Mouse (Mus musculus) layer of hippocampus, postnatal 36 days (tissue): Measurements from ENCODE around the gene Dgat2l6. TPM values are rescaled to one million over a fixed set of nuclear protein-coding genes. Genes with fewer than 3 reads are reported as not detected.

ENCODE experiments used
- DNase-seq, 2 experiments: peaks; one replicate each; pipeline ENCODE4 v3.0.0; 2022
- total RNA-seq, 2 experiments: library from RNA; stranded (reverse); gene quantifications; 2 replicates each; pipeline ENCODE4 v1.2.3; 2021

Gene Dgat2l6
- total RNA-seq, result under 1 TPM; 0.20 to 0.61 TPM

DNA sequence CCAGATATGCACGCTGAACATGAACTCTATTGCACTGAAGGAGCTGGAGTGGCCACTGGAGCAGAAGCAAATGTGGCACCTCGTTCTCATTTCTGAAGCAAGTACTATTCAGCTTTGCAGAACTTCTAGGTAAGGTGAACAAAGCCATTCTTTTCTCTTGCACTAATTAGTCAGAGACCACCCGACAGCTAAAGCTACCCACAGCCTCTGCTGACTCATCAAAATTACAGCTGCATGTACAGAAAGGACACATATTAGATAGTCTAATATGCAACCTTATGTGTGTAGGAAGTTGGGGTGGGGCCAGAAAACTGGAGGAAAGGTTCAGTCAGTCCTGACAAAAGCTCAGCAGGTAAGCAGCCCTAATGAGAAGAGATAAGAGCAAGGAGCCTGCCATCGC is at the start of gene Dgat2l6:
Gene Dgat2l6 (plus strand): TSS at position 368 of the 400 bp plus-strand sequence.
- DNase-seq, result no peak

DNA sequence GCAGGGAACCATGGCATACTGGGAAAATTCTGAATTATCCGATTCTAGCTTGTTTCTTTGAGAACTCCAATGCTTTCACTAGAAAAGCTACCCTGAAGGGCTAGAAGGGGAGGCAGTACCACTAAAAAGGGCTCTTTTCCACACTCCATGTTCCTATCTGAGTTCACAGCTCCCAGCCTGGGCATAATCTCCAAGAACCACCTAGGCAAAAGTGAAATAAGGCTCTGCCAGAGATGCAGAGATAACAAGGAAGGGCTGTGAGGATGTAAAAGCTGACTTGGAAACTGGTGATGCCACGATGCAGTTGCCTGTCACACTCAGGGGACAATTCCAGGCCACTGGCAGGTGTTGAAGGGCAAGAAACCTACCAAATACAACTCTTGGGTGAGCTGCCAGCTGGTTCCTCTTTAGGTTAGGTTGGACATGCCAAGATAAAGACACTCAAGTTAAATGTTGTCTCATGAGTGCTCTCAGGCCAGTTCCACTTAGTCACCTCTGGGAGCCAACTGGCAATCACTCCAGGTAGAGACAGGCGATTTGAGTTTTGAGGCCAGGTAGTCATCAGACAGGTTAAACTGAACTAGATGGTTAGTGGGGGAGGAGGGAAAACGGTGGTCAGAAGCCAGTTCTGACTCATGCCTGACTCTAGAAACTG is 48.9 kb upstream of the Dgat2l6 start:
- DNase-seq, result no peak

DNA sequence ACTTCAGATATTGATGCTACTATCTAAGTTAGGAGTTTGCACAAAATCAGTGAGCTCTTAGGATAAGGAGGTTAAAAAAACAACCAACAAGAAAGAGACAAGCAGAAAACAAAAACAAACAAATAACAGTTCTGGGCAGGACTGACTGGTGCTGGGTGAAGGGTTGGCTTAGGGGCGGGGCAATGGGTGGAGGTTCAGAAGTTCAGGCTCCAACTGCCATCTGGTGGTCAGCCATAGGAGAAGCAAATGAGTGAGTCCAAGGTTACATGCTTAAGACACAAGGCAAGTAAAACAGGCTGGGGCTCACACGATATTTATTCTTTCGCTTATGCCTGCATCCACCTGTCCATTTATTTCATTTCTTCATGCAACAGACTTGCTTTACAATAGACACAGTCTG is 44.3 kb upstream of the Dgat2l6 start:
- DNase-seq, result peak; percentile 19 to 38

DNA sequence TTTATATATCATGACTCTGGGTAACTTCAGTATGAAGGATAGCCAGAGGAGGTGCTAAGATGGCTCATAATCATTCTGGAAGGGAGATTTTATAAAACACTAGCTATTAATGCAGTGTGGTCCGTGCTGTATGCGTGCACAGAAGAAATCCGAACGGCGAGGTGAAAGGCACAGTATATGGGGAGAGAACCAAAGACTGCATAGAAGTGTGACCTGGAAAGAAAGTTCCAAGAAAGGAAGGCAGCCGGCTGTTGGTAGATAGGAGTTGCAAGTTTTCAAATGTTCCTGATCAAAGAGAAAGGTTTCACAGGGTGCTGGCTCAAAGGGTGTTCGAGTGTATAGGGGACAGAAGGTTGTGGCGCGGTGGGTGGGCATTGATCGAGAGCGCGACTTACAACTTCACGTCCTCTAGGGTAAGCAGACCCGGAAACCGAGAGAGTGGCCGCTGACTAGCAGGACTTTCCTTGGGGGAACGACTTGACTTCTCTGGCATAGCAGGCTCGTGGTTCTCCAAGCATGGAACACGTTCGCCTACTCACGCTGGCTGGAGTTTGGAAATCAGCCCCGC is 31.1 kb upstream of the Dgat2l6 start:
- no peak for DNase-seq

DNA sequence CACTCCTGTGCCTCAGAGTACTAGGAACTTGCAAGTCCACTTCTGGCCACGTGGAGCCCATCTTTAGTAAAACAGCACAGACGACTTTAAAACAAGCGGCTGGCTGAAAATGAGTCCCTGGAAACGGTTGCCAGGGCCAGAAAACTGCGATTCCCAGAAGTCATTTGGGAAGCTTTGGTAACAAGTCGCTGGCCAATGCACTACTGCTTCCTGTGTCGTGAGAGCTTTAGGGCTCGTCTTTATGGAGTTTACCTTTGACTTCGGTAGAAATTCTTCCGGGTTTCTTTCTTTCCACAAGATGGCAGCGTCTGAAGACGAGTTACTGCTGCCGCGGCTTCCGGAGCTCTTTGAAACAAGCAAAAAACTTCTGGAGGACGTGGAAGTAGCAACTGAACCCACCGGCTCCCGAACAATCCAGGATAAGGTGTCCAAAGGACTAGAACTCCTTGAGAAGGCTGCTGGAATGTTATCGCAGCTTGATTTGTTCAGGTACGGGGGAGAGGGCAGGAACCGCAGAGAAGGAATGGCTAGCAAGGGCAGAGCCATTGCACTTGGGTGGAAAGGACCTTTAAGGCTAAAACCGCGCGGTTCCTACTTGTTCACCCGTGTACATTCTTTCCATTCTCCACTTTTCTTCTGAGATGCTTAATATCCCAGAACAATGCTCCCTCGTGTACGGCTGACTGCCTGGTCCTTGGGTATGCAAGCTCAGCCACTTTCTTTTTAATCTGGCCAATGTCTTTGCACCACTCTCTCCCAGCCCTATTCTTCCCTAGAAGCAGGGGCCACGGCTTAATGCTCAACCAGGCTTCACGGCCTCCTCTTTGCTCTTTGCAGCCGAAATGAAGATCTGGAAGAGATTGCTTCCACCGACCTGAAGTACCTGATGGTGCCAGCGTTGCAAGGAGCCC is 30.3 kb upstream of the Dgat2l6 start, which contains the start of gene Igbp1:
Gene Igbp1 (plus strand): TSS at position 224 of the 911 bp plus-strand sequence.
- peak; percentile 67 to 75 for DNase-seq

DNA sequence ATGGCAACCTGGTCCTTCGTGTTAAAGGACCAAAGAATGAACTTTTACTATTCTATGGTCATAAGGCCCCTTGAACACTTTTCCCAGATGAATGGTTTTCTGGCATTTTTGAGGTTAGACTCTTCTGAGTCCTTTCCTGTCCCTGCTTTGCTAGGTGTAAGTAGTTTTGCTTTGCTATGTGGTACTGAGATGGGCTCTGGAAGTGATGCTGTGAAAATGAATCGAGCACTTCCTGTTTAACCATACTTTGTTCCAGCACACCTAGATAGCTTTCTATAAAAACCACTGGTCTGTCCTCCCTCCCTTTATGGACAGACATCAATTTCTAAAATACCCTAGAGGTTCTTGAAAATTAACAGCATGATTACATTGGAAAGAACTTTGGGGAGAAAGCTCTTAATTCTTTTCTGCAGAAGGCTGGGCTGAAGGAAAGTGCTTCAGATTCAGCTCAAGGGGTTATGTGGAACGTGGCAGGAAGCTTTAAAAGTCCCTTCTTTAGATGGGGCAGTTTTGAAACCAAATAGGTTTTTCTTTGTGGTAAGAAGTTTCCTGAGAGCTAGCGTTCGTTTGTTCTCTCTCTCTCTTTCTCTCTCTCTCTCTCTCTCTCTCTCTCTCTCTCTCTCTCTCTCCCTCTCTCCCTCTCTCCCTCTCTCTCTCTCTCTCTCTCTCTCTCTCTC is 20.3 kb upstream of the Dgat2l6 start:
- DNase-seq, result no peak

DNA sequence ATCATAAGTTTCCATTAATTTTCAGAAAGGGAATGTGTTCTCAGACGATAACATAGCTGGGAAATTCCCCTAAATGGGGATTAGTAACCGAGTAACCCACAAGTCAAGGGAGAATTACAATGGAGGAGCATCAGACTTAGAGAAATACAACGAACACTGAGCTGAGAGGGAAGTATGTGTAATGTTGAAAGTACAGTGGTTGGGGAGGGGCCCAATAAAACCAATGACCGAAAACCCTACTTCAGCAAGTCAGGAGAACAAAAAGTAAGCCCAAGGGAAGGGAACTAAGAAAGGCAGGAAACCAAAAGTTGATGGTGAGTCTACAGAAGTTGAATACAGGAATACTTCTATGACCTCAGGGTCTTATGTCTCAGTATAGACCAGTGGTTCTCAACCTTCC is 16.5 kb upstream of the Dgat2l6 start:
- no peak for DNase-seq

DNA sequence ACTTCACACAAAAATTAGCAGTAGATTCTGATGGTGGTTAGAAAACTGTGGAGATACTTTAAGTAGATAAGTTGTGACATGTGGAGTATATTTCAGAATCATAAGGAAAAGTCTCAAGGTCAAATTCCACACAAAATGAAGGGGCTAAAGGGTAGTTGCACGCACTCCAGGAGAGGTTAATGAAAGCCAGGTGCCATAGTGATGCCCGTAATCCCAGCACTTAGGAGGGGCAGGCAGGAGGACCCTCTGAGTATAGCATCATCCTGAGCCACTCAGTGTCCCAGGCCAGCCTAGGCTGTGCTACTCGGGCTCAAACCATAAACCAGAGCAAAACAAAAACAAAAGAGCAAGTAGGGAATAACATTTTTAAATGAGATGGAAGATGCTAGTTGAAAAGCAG is 14.7 kb upstream of the Dgat2l6 start:
- DNase-seq, result no peak

DNA sequence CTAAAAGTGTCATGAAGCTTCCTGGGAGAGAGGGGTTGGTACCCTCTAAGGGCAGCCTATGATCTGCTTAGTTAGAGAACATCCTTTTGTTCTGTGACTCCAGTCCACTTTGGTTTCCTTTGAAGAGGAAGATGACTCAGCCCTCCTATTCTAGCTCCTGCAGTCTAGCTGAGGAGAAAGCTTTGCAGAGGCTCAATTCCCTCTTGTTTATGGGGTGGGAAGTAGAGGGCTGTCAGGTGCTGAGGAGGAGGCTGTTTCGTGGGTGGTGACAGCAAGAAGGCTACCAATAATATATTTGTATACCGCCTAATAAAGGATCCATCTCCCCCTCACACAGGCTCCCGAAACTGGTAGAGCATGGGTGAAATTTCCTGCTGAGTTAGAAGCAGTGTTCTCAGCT is 8.0 kb upstream of the Dgat2l6 start:
- no peak for DNase-seq

DNA sequence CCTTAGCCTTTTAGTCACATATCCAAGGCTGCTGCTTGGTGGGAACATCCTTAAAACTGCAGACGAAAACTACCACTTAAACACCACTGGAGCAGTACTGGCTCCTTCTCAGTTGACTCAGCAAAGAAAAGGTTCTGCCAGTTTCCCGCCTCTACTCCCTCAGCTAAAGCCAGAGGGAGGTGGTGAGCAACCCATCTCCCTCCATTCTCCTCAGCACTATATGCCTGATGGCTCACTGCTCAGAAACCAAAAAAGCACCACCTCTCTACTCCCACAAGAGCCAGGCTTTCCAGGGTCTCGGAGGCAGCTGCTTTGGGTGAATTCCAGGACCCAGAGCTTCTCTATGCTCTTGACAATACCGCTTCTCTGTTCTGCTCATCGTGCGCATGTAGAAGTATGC is 7.0 kb upstream of the Dgat2l6 start:
- no peak for DNase-seq

DNA sequence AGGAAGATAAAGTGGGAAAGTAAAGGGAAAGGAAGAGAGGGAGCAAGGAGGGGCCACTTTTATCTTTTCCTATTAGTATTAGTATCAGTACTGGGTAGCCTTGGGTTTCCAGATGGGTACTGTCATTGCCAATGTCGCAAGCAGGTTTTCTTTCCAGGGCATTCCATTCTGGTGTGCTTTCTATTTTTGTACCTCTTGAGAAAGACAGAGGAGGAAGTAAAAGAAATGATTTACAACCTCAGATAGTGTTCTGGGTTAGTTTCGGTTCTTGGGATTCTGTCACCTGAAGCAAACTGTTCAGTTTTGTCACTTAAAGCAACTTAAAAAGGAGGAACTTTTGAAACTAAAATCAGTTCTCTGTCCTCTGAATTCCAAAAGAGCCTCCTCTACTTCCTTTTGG is 6.1 kb upstream of the Dgat2l6 start:
- DNase-seq, result no peak

DNA sequence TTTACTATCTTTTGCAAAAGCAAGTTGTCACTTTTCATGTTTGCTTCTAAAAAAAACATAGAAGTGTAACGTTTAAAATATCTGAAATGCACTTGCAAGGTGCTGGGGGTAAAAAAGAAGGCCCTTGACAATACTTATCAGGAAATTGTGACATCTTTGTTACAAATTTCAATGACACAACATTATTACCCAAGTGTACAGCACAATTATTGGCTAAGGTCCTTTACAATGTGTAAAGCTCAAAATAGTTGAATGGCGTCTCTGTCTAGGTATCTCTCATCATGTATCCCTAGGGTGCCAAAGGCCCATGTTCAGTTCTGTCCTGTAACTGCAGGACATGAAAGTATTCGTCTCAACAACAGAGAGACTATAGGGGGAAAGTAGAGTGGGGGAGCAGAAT is 31.4 kb downstream of the Dgat2l6 start:
- DNase-seq, result no peak

DNA sequence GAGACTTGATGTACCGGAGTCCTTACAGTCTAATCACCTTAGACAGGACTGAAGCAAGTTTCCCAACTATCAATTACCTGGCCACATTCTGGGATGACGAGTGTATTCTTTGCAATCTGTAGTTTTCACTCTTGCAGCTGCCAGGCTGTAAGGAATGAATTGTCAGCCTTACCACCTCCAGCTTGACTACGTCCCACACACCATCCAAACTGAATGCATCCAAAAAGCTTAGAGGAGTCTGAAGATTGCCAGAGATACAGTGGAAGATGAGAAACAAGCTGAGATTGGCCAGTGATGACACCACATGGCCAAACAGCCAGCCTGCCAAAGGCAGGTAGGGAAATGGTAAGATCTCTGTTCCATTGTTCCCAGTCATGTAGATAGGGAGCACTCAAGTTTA is 41.1 kb downstream of the Dgat2l6 start:
- no peak for DNase-seq

DNA sequence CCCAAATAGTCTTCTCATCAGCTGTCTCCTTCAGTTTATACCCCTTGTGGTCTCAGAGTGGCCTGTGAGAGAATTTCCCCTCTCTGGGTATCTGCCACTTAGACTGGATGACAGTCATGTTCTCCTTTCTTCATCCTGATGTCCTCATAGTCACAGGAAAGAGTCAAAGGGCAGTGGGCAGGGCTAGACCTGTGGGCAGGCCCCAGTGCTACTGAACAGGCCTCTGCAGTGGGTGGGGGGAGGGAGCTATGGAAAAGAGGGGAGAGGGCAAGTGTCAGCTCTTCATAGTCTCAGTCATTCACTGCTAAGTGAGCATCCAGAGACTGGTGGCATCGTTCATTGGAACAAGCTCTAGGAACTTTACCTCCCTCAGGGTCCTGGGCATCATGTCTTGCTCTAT is 47.3 kb downstream of the Dgat2l6 start, which contains the start of gene Awat1:
Gene Awat1 (plus strand): TSS at position 301 of the 400 bp plus-strand sequence.
- no peak for DNase-seq

DNA sequence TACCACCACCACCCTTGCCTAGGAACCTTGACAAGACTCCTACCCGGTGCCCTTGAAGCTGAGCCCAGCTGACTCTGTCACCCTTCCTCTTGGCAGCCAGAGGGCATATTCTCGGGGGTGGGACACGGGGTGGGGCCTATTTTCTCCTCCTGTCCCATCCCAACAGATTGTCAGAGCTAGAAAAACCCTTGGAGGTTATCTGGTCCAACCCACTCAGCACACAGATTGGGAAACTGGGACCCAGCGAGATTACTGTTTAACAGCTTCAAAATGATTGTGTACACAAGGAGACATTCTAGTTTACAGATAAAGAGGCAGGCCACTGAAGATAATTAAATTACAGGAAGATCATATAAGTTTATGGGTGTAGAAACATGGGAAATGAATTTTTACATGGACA is 70.2 kb downstream of the Dgat2l6 start, which contains the start of gene P2ry4:
Gene P2ry4 (minus strand): TSS at position 79 of the 400 bp plus-strand sequence.
- DNase-seq, result no peak

Other genes starting within 250 kb of the Dgat2l6 start
- not detected for gene Otud6a, start 95.8 kb upstream of the Dgat2l6 start, total RNA-seq
- under 1 TPM in 1 of 2 experiments, not detected in 1; 0.35 TPM for gene Awat2, start 82.1 kb upstream of the Dgat2l6 start, total RNA-seq
- gene Igbp1, start 30.5 kb upstream of the Dgat2l6 start, total RNA-seq, result 10 to 100 TPM; 35.7 to 36.4 TPM
- not detected for gene Awat1, start 47.4 kb downstream of the Dgat2l6 start, total RNA-seq
- gene P2ry4, start 70.0 kb downstream of the Dgat2l6 start, total RNA-seq, result under 1 TPM in 1 of 2 experiments, not detected in 1; 0.07 TPM
- gene Arr3, start 80.7 kb downstream of the Dgat2l6 start, total RNA-seq, result under 1 TPM; 0.35 to 0.50 TPM
- under 1 TPM; 0.52 to 0.73 TPM for gene Kif4, start 100.9 kb downstream of the Dgat2l6 start, total RNA-seq
- 10 to 100 TPM; 44.2 to 44.7 TPM for gene Pdzd11, start 101.7 kb downstream of the Dgat2l6 start, total RNA-seq
- gene Gdpd2, start 205.0 kb downstream of the Dgat2l6 start, total RNA-seq, result 10 to 100 TPM; 10.8 to 12.2 TPM
- gene Dlg3, start 242.9 kb downstream of the Dgat2l6 start, total RNA-seq, result 100 to 1,000 TPM; 153 to 154 TPM